Mouse (Mus musculus) lung, postnatal 0 days (tissue): ENCODE data around the gene Ppp4r2. TPM values are rescaled to one million over a fixed set of nuclear protein-coding genes. Genes with fewer than 3 reads are reported as not detected.

Experiments
- ATAC-seq: fragments of 200-750 bp; cut with Nextera tagmentation; 2 replicates; pipeline ENCODE4 v1.8.0; 2017; ENCODE audit warnings: moderate library complexity
- DNase-seq: peaks from one replicate; pipeline ENCODE4 v3.0.0-alpha.2; 2016; ENCODE audit warnings: low spot score
- H3K27ac ChIP-seq: fragments of 300-500 bp; sonication (generic); 2 replicates; pipeline ENCODE4 v1.5.1; 2014; ENCODE audit warnings: antibody characterized with exemption, mild to moderate bottlenecking, low read length, mixed read lengths
- H3K27me3 ChIP-seq: fragments of 300-500 bp; sonication (generic); replicated peaks from 2 replicates; pipeline ENCODE4 v1.6.1; 2014; ENCODE audit warnings: low read length, mixed read lengths; ENCODE audit not compliant: insufficient read depth
- H3K36me3 ChIP-seq: fragments of 300-500 bp; sonication (generic); 2 replicates; pipeline ENCODE4 v1.6.1; 2014; ENCODE audit warnings: low read length, mixed read lengths; ENCODE audit not compliant: insufficient read depth
- H3K4me1 ChIP-seq: fragments of 300-500 bp; sonication (generic); 2 replicates; pipeline ENCODE4 v1.6.1; 2014; ENCODE audit warnings: antibody characterized with exemption, low read depth, low read length, mixed read lengths; ENCODE audit not compliant: insufficient read depth
- H3K4me2 ChIP-seq: fragments of 300-500 bp; sonication (generic); replicated peaks from 2 replicates; pipeline ENCODE4 v1.6.1; 2014; ENCODE audit warnings: low read depth, mild to moderate bottlenecking, low read length, moderate library complexity, mixed read lengths
- H3K4me3 ChIP-seq: fragments of 300-500 bp; sonication (generic); 2 replicates; pipeline ENCODE4 v1.5.1; 2014; ENCODE audit warnings: low read depth, low read length
- H3K9ac ChIP-seq: fragments of 300-500 bp; sonication (generic); replicated peaks from 2 replicates; pipeline ENCODE4 v1.6.1; 2014; ENCODE audit warnings: low read depth, mild to moderate bottlenecking
- H3K9me3 ChIP-seq: fragments of 300-500 bp; sonication (generic); 2 replicates; pipeline ENCODE4 v1.6.1; 2016; ENCODE audit warnings: low read length, mixed read lengths
- CTCF ChIP-seq: IDR thresholded peaks from 2 replicates; pipeline ENCODE4 v1.5.1; 2016; ENCODE audit warnings: antibody characterized with exemption, mild to moderate bottlenecking
- EP300 ChIP-seq: IDR thresholded peaks from 2 replicates; pipeline ENCODE4 v1.6.1; 2016; ENCODE audit warnings: antibody characterized with exemption, mild to moderate bottlenecking, control low read depth
- WGBS: fragments of 180-500 bp; shearing (Covaris S2); extraction: QIAGEN DNeasy Blood & Tissue Kit; methylation state at CpG from one replicate; pipeline ENCODE4 v1.1.7; 2014; 5-methylcytosine and 5-hydroxymethylcytosine counted together
- polyA plus RNA-seq: library from polyadenylated mRNA; unstranded; fragments of >200 nt; fragmentation: Nextera tagmentation; extraction: Ambion mirVana; gene quantifications from 2 replicates; pipeline ENCODE4 v1.2.1, GENCODE M21; 2015

Ppp4r2 gene
- polyA plus RNA-seq, 1 experiment from 2014 or later, result 12.1 TPM

GRCm38 (mm10) chr6:100828565-100828964 is 4.9 kb upstream of the Ppp4r2 start:
- no peak for TF ChIP-seq CTCF
- no peak for TF ChIP-seq EP300
- ATAC-seq (no peak), DNase-seq (no peak)
- Histone ChIP-seq H3K4me3 (no peak overlapping the region), H3K9ac (no peak overlapping the region), H3K27me3 (no peaks in the 10 kb centered on the region), H3K4me2 (no peak overlapping the region), H3K4me1 (no peaks in the 10 kb centered on the region), H3K27ac (no peak overlapping the region), H3K36me3 (no peaks in the 10 kb centered on the region), H3K9me3 (no peaks in the 10 kb centered on the region)
- 94% methylated on average over 6 of the region's 7 CpGs for WGBS

- Histone ChIP-seq H3K36me3 (no peaks in the 10 kb centered on the region), H3K9ac (no peak overlapping the region), H3K4me1 (no peaks in the 10 kb centered on the region), H3K27ac (no peak overlapping the region), H3K4me3 (no peak overlapping the region), H3K9me3 (no peaks in the 10 kb centered on the region), H3K4me2 (no peak overlapping the region), H3K27me3 (no peaks in the 10 kb centered on the region)
- no peak for TF ChIP-seq CTCF
- TF ChIP-seq EP300, result no peak
- ATAC-seq, result no peak
- 81% methylated on average over 5 of the region's 5 CpGs for WGBS
- no peak for DNase-seq
Observed at GRCm38 (mm10) chr6:100829770-100830169, 3.7 kb upstream of the Ppp4r2 start.

DNA sequence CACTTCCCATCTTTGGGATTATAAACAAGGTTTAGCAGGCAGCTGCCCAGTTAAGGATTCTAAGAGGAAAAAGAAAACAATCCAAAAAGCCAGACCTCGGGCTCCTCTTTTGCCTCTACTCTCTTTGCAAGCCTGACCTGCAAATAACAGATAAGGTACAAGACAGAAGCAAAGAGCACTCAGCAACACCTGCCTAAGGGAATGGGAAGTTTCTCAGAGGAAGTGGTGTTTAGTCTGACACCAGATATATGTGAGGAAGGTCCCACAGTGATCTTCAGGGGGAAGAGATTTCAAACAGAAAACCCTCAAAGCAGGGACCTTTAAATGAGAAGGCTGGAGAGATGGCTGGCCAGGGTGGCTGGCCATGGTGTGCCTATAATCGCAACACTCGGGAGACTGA is 2.2 kb upstream of the Ppp4r2 start:
- ATAC-seq, result no peak
- H3K4me2 ChIP-seq, result no peak overlapping the region
- WGBS, result 68% methylated on average over 3 of the region's 3 CpGs
- no peak overlapping the region for H3K9ac ChIP-seq
- H3K27me3 ChIP-seq, result no peaks in the 10 kb centered on the region
- no peak overlapping the region for H3K27ac ChIP-seq
- no peak for DNase-seq
- no peaks in the 10 kb centered on the region for H3K4me1 ChIP-seq
- TF ChIP-seq CTCF, result no peak
- no peak overlapping the region for H3K4me3 ChIP-seq
- H3K36me3 ChIP-seq, result no peaks in the 10 kb centered on the region; the same call in 1 of the 2 replicates
- no peaks in the 10 kb centered on the region for H3K9me3 ChIP-seq

GRCm38 (mm10) chr6:100831751-100832150 is 1.7 kb upstream of the Ppp4r2 start:
- H3K27ac ChIP-seq, result no peak overlapping the region
- no peaks in the 10 kb centered on the region for H3K27me3 ChIP-seq
- H3K9me3 ChIP-seq, result no peaks in the 10 kb centered on the region
- no peaks in the 10 kb centered on the region for H3K4me1 ChIP-seq
- DNase-seq (peak; percentile 70), ATAC-seq (no peak)
- H3K4me3 ChIP-seq, result no peak overlapping the region
- WGBS, result 48% methylated on average over 6 of the region's 6 CpGs
- H3K36me3 ChIP-seq, result no peaks in the 10 kb centered on the region; the same call in none of the 2 replicates
- no peak overlapping the region for H3K4me2 ChIP-seq
- no peak overlapping the region for H3K9ac ChIP-seq
- TF ChIP-seq CTCF (no peak), EP300 (no peak)

DNA sequence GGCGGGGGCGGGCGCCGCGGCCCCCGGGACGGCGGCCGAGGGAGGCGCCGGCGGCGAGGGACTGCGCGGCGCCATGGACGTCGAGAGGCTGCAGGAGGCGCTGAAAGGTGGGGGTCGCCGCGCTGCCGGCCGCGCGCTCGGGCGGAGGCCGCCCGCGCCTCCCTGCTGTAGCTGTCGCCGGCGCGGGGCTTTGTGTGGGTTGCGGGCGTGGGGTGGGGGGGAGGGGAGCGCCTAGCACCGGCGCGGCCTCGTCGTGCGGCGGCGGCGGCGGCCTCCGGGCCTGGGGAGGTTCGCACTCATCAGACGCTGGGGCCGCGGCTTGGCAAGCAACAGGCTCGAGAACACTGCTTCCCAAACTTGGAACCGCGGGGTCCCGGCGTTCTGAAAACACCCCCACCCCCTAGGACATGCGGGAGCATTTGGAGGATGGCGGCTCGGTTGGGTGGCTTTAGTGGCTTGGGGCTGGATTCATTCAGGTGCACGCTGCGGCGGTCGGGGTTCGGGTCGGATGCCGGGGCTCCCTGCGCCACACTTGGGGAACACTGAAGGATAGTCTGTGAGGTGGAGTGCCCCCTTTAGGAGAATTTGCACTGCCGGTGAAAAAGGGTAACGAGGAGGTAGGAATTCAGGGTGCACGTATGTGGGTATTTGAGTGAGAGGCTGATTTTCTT is 524 bp downstream of the Ppp4r2 start:
- Histone ChIP-seq H3K4me3 (peak overlapping the region; percentile 73), H3K27me3 (no peaks in the 10 kb centered on the region), H3K4me2 (peak overlapping the region; percentile 65), H3K36me3 (no peaks in the 10 kb centered on the region; the same call in none of the 2 replicates), H3K27ac (peak overlapping the region; percentile 84), H3K4me1 (no peaks in the 10 kb centered on the region), H3K9ac (peak overlapping the region; percentile 64), H3K9me3 (no peaks in the 10 kb centered on the region)
- DNase-seq (peak; percentile 51), ATAC-seq (peak; percentile 88)
- WGBS, result 0% methylated on average over 31 of the region's 72 CpGs
- TF ChIP-seq EP300 (no peak), CTCF (peak; percentile 58)

DNA sequence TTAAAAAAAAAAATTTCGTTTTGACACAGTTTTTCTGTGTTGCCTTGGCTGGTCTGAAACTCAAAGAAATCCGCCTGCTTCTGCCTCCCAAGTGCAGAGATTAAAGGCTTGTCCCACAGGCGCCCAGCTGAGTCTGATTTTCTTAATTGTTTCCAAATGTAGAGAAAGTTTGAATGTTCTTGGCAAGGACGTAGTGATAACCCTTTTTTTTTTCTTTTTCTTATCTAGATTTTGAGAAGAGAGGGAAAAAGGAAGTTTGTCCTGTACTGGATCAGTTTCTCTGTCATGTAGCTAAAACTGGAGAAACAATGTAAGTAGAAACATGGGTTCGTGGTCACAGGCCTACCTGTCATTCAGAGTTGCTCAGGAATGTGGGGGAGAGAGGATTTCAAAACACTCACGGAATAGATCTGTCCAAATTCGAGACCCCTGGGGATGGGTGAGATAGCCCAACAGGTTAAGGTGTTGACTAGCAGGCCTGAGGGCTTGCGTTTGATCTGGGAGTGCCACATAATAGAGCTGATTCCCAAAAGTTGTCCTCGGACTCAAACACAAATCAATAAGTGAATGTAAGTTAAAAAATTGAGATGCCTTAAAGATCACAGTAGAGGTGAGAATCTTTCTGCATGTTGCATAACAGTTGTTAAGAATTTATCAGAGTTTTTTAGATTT is 1.2 kb downstream of the Ppp4r2 start:
- ATAC-seq (no peak), DNase-seq (no peak)
- Histone ChIP-seq H3K4me3 (peak overlapping the region; percentile 73), H3K9ac (peak overlapping the region; percentile 64; the same call in 1 of the 2 replicates), H3K27me3 (no peaks in the 10 kb centered on the region), H3K9me3 (no peaks in the 10 kb centered on the region), H3K4me1 (no peaks in the 10 kb centered on the region), H3K4me2 (peak overlapping the region; percentile 65), H3K27ac (peak overlapping the region; percentile 84; the same call in 1 of the 2 replicates), H3K36me3 (no peaks in the 10 kb centered on the region; the same call in none of the 2 replicates)
- WGBS, result 21% methylated on average over 9 of the region's 9 CpGs
- TF ChIP-seq CTCF, result no peak
- TF ChIP-seq EP300, result no peak
